Mouse (Mus musculus) heart, postnatal 0 days (tissue): ENCODE measurements around the gene Bcdin3d.

Experiments used
- CTCF ChIP-seq: IDR thresholded peaks from 2 replicates; pipeline ENCODE4 v1.5.1; 2016; ENCODE audit warnings: antibody characterized with exemption, control low read depth, low read depth
- EP300 ChIP-seq: IDR thresholded peaks from 2 replicates; pipeline ENCODE4 v1.6.1; 2016; ENCODE audit warnings: antibody characterized with exemption, low read depth

- TF ChIP-seq CTCF (no peak), EP300 (no peak)
These were observed 43.2 kb upstream of the Bcdin3d start for GRCm38 (mm10) chr15:99517715-99518114.
